Mouse (Mus musculus) heart, embryonic 15.5 days (tissue): ENCODE measurements around the gene Wfdc1. TPM values are rescaled to one million over a fixed set of nuclear protein-coding genes. Genes with fewer than 3 reads are reported as not detected.
A peak's percentile ranks its signal among the peaks of the same experiment; 100 is the strongest.

Experiments
- ATAC-seq: fragments of 200-750 bp; cut with Nextera tagmentation; replicated peaks from 2 replicates; pipeline ENCODE4 v1.8.0; 2017; ENCODE audit warnings: low read depth, moderate TSS enrichment; ENCODE audit not compliant: insufficient number of reproducible peaks, insufficient read depth, low FRiP score
- H3K27ac ChIP-seq: fragments of 300-500 bp; sonication (generic); 2 replicates; pipeline ENCODE4 v1.5.1; 2015; ENCODE audit warnings: mild to moderate bottlenecking, inconsistent platforms
- H3K27me3 ChIP-seq: fragments of 300-500 bp; sonication (generic); 2 replicates; pipeline ENCODE4 v1.6.1; 2015; ENCODE audit warnings: inconsistent platforms
- H3K36me3 ChIP-seq: fragments of 300-500 bp; sonication (generic); 2 replicates; pipeline ENCODE4 v1.6.1; 2015; ENCODE audit warnings: mild to moderate bottlenecking, inconsistent platforms
- H3K4me1 ChIP-seq: fragments of 300-500 bp; sonication (generic); replicated peaks from 2 replicates; pipeline ENCODE4 v1.6.1; 2015; ENCODE audit warnings: inconsistent platforms
- H3K4me2 ChIP-seq: fragments of 300-500 bp; sonication (generic); 2 replicates; pipeline ENCODE4 v1.6.1; 2015; ENCODE audit warnings: inconsistent platforms, mild to moderate bottlenecking, moderate library complexity
- H3K4me3 ChIP-seq: fragments of 300-500 bp; sonication (generic); 2 replicates; pipeline ENCODE4 v1.5.1; 2015; ENCODE audit warnings: mild to moderate bottlenecking, inconsistent platforms
- H3K9ac ChIP-seq: fragments of 300-500 bp; sonication (generic); 2 replicates; pipeline ENCODE4 v1.6.1; 2015; ENCODE audit warnings: mild to moderate bottlenecking, inconsistent platforms
- H3K9me3 ChIP-seq: fragments of 300-500 bp; sonication (generic); replicated peaks from 2 replicates; pipeline ENCODE4 v1.6.1; 2016; ENCODE audit warnings: inconsistent platforms
- WGBS: fragments of 180-500 bp; shearing (Covaris S2); methylation state at CpG from one replicate; pipeline ENCODE4 v1.1.7; 2015; ENCODE audit warnings: mixed read lengths; 5-methylcytosine and 5-hydroxymethylcytosine counted together
- polyA plus RNA-seq: library from polyadenylated mRNA; unstranded; fragments of >200 nt; fragmentation: Nextera tagmentation; extraction: Ambion mirVana; gene quantifications from 2 replicates; pipeline ENCODE4 v1.2.1, GENCODE M21; 2015

Wfdc1 gene
- polyA plus RNA-seq, 1 experiment from 2014 or later, result 5.9 TPM

- H3K9ac ChIP-seq, result no peak overlapping the region
- ATAC-seq, result no peak
- no peak overlapping the region for H3K4me2 ChIP-seq
- no peaks in the 10 kb centered on the region; the same call in 1 of the 2 replicates for H3K27me3 ChIP-seq
- no peaks in the 10 kb centered on the region for H3K9me3 ChIP-seq
- no peaks in the 10 kb centered on the region for H3K36me3 ChIP-seq
- peaks cover 6% of the 10 kb centered on the region for H3K4me1 ChIP-seq
- 79% methylated on average over 5 of the region's 5 CpGs for WGBS
- no peak overlapping the region for H3K27ac ChIP-seq
- no peak overlapping the region for H3K4me3 ChIP-seq
Measured at GRCm38 (mm10) chr8:119713421-119713820, 47.3 kb downstream of the Wfdc1 start.

GRCm38 (mm10) chr8:119715221-119715620 is 49.1 kb downstream of the Wfdc1 start:
- no peaks in the 10 kb centered on the region for H3K9me3 ChIP-seq
- H3K4me3 ChIP-seq, result no peak overlapping the region
- H3K27ac ChIP-seq, result peak overlapping the region; percentile 46
- peaks cover 12% of the 10 kb centered on the region for H3K4me1 ChIP-seq
- no peaks in the 10 kb centered on the region for H3K27me3 ChIP-seq
- no peak; the same call in 1 of the 2 replicates for ATAC-seq
- 51% methylated on average over 12 of the region's 12 CpGs for WGBS
- H3K36me3 ChIP-seq, result no peaks in the 10 kb centered on the region
- H3K9ac ChIP-seq, result no peak overlapping the region
- 0 out of 2 replicates have a peak overlapping the region, but pooled peaks have one; percentile 6 for H3K4me2 ChIP-seq

- Histone ChIP-seq H3K4me2 (no peak overlapping the region), H3K4me1 (peaks cover 12% of the 10 kb centered on the region), H3K9ac (no peak overlapping the region), H3K9me3 (no peaks in the 10 kb centered on the region), H3K4me3 (no peak overlapping the region), H3K27me3 (0 out of 2 replicates have a peak, but pooled peaks cover 3% of the 10 kb centered on the region), H3K27ac (no peak overlapping the region), H3K36me3 (no peaks in the 10 kb centered on the region)
- ATAC-seq, result no peak
Measured at GRCm38 (mm10) chr8:119716730-119717299, 50.6 kb downstream of the Wfdc1 start.

- H3K27me3 ChIP-seq, result 0 out of 2 replicates have a peak, but pooled peaks cover 3% of the 10 kb centered on the region
- H3K4me3 ChIP-seq, result no peak overlapping the region
- no peak overlapping the region for H3K4me2 ChIP-seq
- ATAC-seq, result no peak
- peaks cover 12% of the 10 kb centered on the region for H3K4me1 ChIP-seq
- 61% methylated on average over 9 of the region's 9 CpGs for WGBS
- no peaks in the 10 kb centered on the region for H3K36me3 ChIP-seq
- no peak overlapping the region for H3K9ac ChIP-seq
- no peak overlapping the region for H3K27ac ChIP-seq
- H3K9me3 ChIP-seq, result no peaks in the 10 kb centered on the region
Measured at GRCm38 (mm10) chr8:119717765-119718164, 51.6 kb downstream of the Wfdc1 start.

- no peak overlapping the region for H3K4me2 ChIP-seq
- ATAC-seq, result no peak
- peaks cover 22% of the 10 kb centered on the region for H3K4me1 ChIP-seq
- no peak overlapping the region for H3K9ac ChIP-seq
- H3K36me3 ChIP-seq, result no peaks in the 10 kb centered on the region
- no peaks in the 10 kb centered on the region for H3K9me3 ChIP-seq
- H3K27ac ChIP-seq, result no peak overlapping the region
- 45% methylated on average over 12 of the region's 12 CpGs for WGBS
- no peak overlapping the region for H3K4me3 ChIP-seq
- 0 out of 2 replicates have a peak, but pooled peaks cover 3% of the 10 kb centered on the region for H3K27me3 ChIP-seq
Measured at GRCm38 (mm10) chr8:119719011-119719501, 52.9 kb downstream of the Wfdc1 start.

GRCm38 (mm10) chr8:119722348-119722747 is 56.2 kb downstream of the Wfdc1 start:
- no peaks in the 10 kb centered on the region for H3K36me3 ChIP-seq
- no peak overlapping the region for H3K4me2 ChIP-seq
- H3K4me1 ChIP-seq, result peaks cover 20% of the 10 kb centered on the region
- 0 out of 2 replicates have a peak, but pooled peaks cover 3% of the 10 kb centered on the region for H3K27me3 ChIP-seq
- no peak overlapping the region for H3K4me3 ChIP-seq
- H3K27ac ChIP-seq, result no peak overlapping the region
- WGBS, result 61% methylated on average over 6 of the region's 6 CpGs
- no peaks in the 10 kb centered on the region for H3K9me3 ChIP-seq
- no peak overlapping the region for H3K9ac ChIP-seq
- no peak for ATAC-seq

- Histone ChIP-seq H3K4me1 (peaks cover 20% of the 10 kb centered on the region), H3K27ac (peak overlapping the region; percentile 45; the same call in 1 of the 2 replicates), H3K27me3 (0 out of 2 replicates have a peak, but pooled peaks cover 3% of the 10 kb centered on the region), H3K36me3 (no peaks in the 10 kb centered on the region), H3K4me3 (no peak overlapping the region), H3K4me2 (peak overlapping the region; percentile 21), H3K9me3 (no peaks in the 10 kb centered on the region), H3K9ac (no peak overlapping the region)
- 0 out of 2 replicates have a peak, but pooled peaks have one; percentile 16 for ATAC-seq
- WGBS, result 25% methylated on average over 4 of the region's 4 CpGs
Measured at GRCm38 (mm10) chr8:119723676-119724075, 57.5 kb downstream of the Wfdc1 start.

GRCm38 (mm10) chr8:119724596-119724995 is 58.4 kb downstream of the Wfdc1 start:
- ATAC-seq, result no peak
- no peaks in the 10 kb centered on the region for H3K36me3 ChIP-seq
- H3K27ac ChIP-seq, result no peak overlapping the region
- H3K4me3 ChIP-seq, result no peak overlapping the region
- 0 out of 2 replicates have a peak, but pooled peaks cover 3% of the 10 kb centered on the region for H3K27me3 ChIP-seq
- 69% methylated on average over 6 of the region's 6 CpGs for WGBS
- no peak overlapping the region for H3K9ac ChIP-seq
- no peaks in the 10 kb centered on the region for H3K9me3 ChIP-seq
- peaks cover 14% of the 10 kb centered on the region for H3K4me1 ChIP-seq
- no peak overlapping the region for H3K4me2 ChIP-seq

GRCm38 (mm10) chr8:119727093-119727492 is 60.9 kb downstream of the Wfdc1 start:
- Histone ChIP-seq H3K4me1 (peaks cover 14% of the 10 kb centered on the region), H3K9me3 (no peaks in the 10 kb centered on the region), H3K36me3 (no peaks in the 10 kb centered on the region), H3K4me2 (no peak overlapping the region), H3K4me3 (no peak overlapping the region), H3K27me3 (no peaks in the 10 kb centered on the region), H3K27ac (no peak overlapping the region), H3K9ac (no peak overlapping the region)
- ATAC-seq, result no peak
- WGBS, result 54% methylated on average over 8 of the region's 8 CpGs

- Histone ChIP-seq H3K36me3 (no peaks in the 10 kb centered on the region), H3K4me3 (no peak overlapping the region), H3K9ac (no peak overlapping the region), H3K27ac (no peak overlapping the region), H3K4me2 (no peak overlapping the region), H3K27me3 (no peaks in the 10 kb centered on the region), H3K9me3 (no peaks in the 10 kb centered on the region), H3K4me1 (peaks cover 10% of the 10 kb centered on the region)
- ATAC-seq, result no peak
- WGBS, result 77% methylated on average over 8 of the region's 8 CpGs
Measured at GRCm38 (mm10) chr8:119728351-119728895, 62.3 kb downstream of the Wfdc1 start.

- Histone ChIP-seq H3K9me3 (no peaks in the 10 kb centered on the region), H3K27me3 (no peaks in the 10 kb centered on the region), H3K4me2 (no peak overlapping the region), H3K4me3 (no peak overlapping the region), H3K9ac (no peak overlapping the region), H3K36me3 (no peaks in the 10 kb centered on the region), H3K27ac (no peak overlapping the region), H3K4me1 (0 out of 2 replicates have a peak, but pooled peaks cover 2% of the 10 kb centered on the region)
- 82% methylated on average over 13 of the region's 13 CpGs for WGBS
- no peak for ATAC-seq
Measured at GRCm38 (mm10) chr8:119732072-119732471, 65.9 kb downstream of the Wfdc1 start.
